Mouse (Mus musculus): Measurements from ENCODE around the gene Ccnjl. TPM values are rescaled to one million over a fixed set of nuclear protein-coding genes. Genes with fewer than 3 reads are reported as not detected.
A peak's percentile ranks its signal among the peaks of the same experiment; 100 is the strongest.

Ccnjl gene
- polyA plus RNA-seq, 1 experiment from 2014 or later: 34.8 TPM

- H3K4me3 ChIP-seq: no peak overlapping the region
- H3K9me3 ChIP-seq: no peaks in the 10 kb centered on the region
- peaks cover 87% of the 10 kb centered on the region for H3K36me3 ChIP-seq (replicated peaks)
- H3K27ac ChIP-seq: no peak overlapping the region
- H3K4me1 ChIP-seq: peaks cover 54% of the 10 kb centered on the region
- no peak for DNase-seq (ENCODE audit: extremely low spot score, low spot score)
- H3K27me3 ChIP-seq (ENCODE audit: poor library complexity, severe bottlenecking): no peaks in the 10 kb centered on the region
- WGBS: 81% methylated on average over 6 of the region's 6 CpGs
Observed at GRCm38 (mm10) chr11:43537074-43537473, 8.5 kb downstream of the Ccnjl start.

- Histone ChIP-seq H3K9me3 (no peaks in the 10 kb centered on the region), H3K4me3 (no peak overlapping the region; the same call in 1 of the 2 replicates), H3K4me1 (peaks cover 60% of the 10 kb centered on the region), H3K27me3 (ENCODE audit: poor library complexity, severe bottlenecking) (no peaks in the 10 kb centered on the region), H3K36me3 (replicated peaks) (peaks cover 87% of the 10 kb centered on the region), H3K27ac (peak overlapping the region; percentile 72)
- 15% methylated on average over 6 of the region's 6 CpGs for WGBS
- DNase-seq (ENCODE audit: extremely low spot score, low spot score): peak; percentile 33
Observed at GRCm38 (mm10) chr11:43539863-43540262, 11.3 kb downstream of the Ccnjl start.

- no peaks in the 10 kb centered on the region for H3K27me3 ChIP-seq (ENCODE audit: poor library complexity, severe bottlenecking)
- DNase-seq (ENCODE audit: extremely low spot score, low spot score): no peak
- no peaks in the 10 kb centered on the region for H3K9me3 ChIP-seq
- peaks cover 78% of the 10 kb centered on the region for H3K4me1 ChIP-seq
- H3K36me3 ChIP-seq (replicated peaks): peaks cover 62% of the 10 kb centered on the region
- H3K4me3 ChIP-seq: no peak overlapping the region
- no peak overlapping the region for H3K27ac ChIP-seq
- 89% methylated on average over 15 of the region's 15 CpGs for WGBS
Observed at GRCm38 (mm10) chr11:43543711-43544466, 15.3 kb downstream of the Ccnjl start.

- DNase-seq (ENCODE audit: extremely low spot score, low spot score): no peak
- no peak overlapping the region for H3K4me3 ChIP-seq
- H3K9me3 ChIP-seq: no peaks in the 10 kb centered on the region
- no peaks in the 10 kb centered on the region for H3K27me3 ChIP-seq (ENCODE audit: poor library complexity, severe bottlenecking)
- H3K4me1 ChIP-seq: peaks cover 78% of the 10 kb centered on the region
- H3K36me3 ChIP-seq (replicated peaks): peaks cover 58% of the 10 kb centered on the region
- 90% methylated on average over 7 of the region's 7 CpGs for WGBS
- no peak overlapping the region for H3K27ac ChIP-seq
Observed at GRCm38 (mm10) chr11:43544819-43545218, 16.2 kb downstream of the Ccnjl start.

DNA sequence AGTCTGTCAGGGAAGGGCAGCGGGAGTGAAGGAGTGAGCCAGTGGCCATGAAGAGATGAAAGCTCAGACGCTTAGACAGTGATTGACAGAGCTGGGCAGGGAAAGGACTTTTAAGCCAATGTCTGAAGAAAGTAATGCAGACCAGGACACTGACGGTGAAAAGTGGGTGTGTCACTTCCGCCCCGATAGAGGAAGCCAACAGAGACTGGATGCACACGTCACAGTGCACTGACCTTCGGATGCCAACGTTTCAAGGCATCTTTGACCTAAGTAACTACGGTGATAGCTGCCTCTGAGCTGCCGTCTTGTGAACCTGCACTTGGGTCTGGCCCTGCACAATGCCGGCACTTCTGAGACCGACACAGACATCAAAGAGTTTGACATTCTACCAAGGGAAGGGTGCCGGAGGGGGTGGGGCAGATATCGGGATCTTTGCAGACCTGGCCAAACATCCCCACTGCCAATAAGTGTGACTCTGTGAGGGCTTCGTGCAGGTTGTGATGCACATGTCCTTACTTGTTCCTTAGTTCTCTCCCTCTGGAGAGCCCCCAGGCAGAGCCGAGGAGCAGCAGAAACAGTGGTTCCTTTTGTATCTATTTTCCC lies 17.4 kb downstream of the Ccnjl start:
- Histone ChIP-seq H3K4me3 (no peak overlapping the region), H3K27me3 (ENCODE audit: poor library complexity, severe bottlenecking) (no peaks in the 10 kb centered on the region; the same call in 1 of the 2 replicates), H3K4me1 (peaks cover 77% of the 10 kb centered on the region), H3K36me3 (replicated peaks) (peaks cover 57% of the 10 kb centered on the region), H3K27ac (peak overlapping the region; percentile 78), H3K9me3 (no peaks in the 10 kb centered on the region)
- no peak for DNase-seq (ENCODE audit: extremely low spot score, low spot score)
- WGBS: 30% methylated on average over 16 of the region's 16 CpGs

GRCm38 (mm10) chr11:43546678-43547077 lies 18.1 kb downstream of the Ccnjl start:
- Histone ChIP-seq H3K27ac (peak overlapping the region; percentile 78), H3K4me1 (peaks cover 77% of the 10 kb centered on the region), H3K9me3 (no peaks in the 10 kb centered on the region), H3K36me3 (replicated peaks) (peaks cover 57% of the 10 kb centered on the region), H3K27me3 (ENCODE audit: poor library complexity, severe bottlenecking) (no peaks in the 10 kb centered on the region; the same call in 1 of the 2 replicates), H3K4me3 (no peak overlapping the region)
- WGBS: 11% methylated on average over 4 of the region's 4 CpGs
- DNase-seq (ENCODE audit: extremely low spot score, low spot score): peak; percentile 52

GRCm38 (mm10) chr11:43548148-43548547 lies 19.6 kb downstream of the Ccnjl start:
- H3K9me3 ChIP-seq: no peaks in the 10 kb centered on the region
- peak overlapping the region; percentile 11 for H3K4me3 ChIP-seq
- DNase-seq (ENCODE audit: extremely low spot score, low spot score): peak; percentile 72
- peak overlapping the region; percentile 85 for H3K27ac ChIP-seq
- peaks cover 85% of the 10 kb centered on the region for H3K4me1 ChIP-seq
- H3K27me3 ChIP-seq (ENCODE audit: poor library complexity, severe bottlenecking): no peaks in the 10 kb centered on the region; the same call in 1 of the 2 replicates
- peaks cover 47% of the 10 kb centered on the region for H3K36me3 ChIP-seq (replicated peaks)
- WGBS: 4% methylated on average over 7 of the region's 7 CpGs

- peak overlapping the region; percentile 85 for H3K27ac ChIP-seq
- H3K9me3 ChIP-seq: no peaks in the 10 kb centered on the region
- no peaks in the 10 kb centered on the region; the same call in 1 of the 2 replicates for H3K27me3 ChIP-seq (ENCODE audit: poor library complexity, severe bottlenecking)
- peaks cover 87% of the 10 kb centered on the region for H3K4me1 ChIP-seq
- no peak for DNase-seq (ENCODE audit: extremely low spot score, low spot score)
- H3K36me3 ChIP-seq (replicated peaks): peaks cover 40% of the 10 kb centered on the region
- H3K4me3 ChIP-seq: peak overlapping the region; percentile 11; the same call in 1 of the 2 replicates
- 55% methylated on average over 12 of the region's 12 CpGs for WGBS
Observed at GRCm38 (mm10) chr11:43548657-43549435, 20.3 kb downstream of the Ccnjl start.

DNA sequence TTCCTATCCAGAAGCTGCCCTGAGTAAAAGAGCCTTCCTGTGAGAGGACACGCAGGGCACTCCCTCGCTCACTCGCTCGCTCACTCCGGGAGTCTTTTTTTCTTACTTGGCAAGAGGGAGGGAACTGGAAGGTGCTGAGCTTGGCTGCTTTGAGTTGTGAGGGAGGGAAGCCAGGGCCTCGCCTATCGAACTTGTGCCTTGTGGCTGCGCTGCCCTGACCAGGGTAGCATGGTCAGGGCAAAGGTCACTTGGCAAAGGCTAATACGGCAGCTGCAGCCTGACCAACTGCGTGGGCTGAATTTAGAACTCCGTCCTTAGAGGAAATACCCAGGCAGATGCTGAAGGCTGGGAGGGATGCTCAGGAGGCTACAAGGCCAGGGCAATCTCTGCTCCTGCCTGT lies 21.1 kb downstream of the Ccnjl start:
- Histone ChIP-seq H3K36me3 (replicated peaks) (peaks cover 40% of the 10 kb centered on the region), H3K27me3 (ENCODE audit: poor library complexity, severe bottlenecking) (no peaks in the 10 kb centered on the region; the same call in 1 of the 2 replicates), H3K9me3 (no peaks in the 10 kb centered on the region), H3K4me1 (peaks cover 87% of the 10 kb centered on the region), H3K4me3 (no peak overlapping the region), H3K27ac (peak overlapping the region; percentile 85)
- no peak for DNase-seq (ENCODE audit: extremely low spot score, low spot score)
- 47% methylated on average over 11 of the region's 11 CpGs for WGBS

- 87% methylated on average over 3 of the region's 3 CpGs for WGBS
- peaks cover 46% of the 10 kb centered on the region for H3K36me3 ChIP-seq (replicated peaks)
Observed at GRCm38 (mm10) chr11:43551756-43552155, 23.2 kb downstream of the Ccnjl start.

GRCm38 (mm10) chr11:43552675-43553074 lies 24.1 kb downstream of the Ccnjl start:
- Histone ChIP-seq H3K4me3 (no peak overlapping the region), H3K27me3 (ENCODE audit: poor library complexity, severe bottlenecking) (no peaks in the 10 kb centered on the region; the same call in 1 of the 2 replicates), H3K27ac (no peak overlapping the region), H3K9me3 (no peaks in the 10 kb centered on the region), H3K36me3 (replicated peaks) (peaks cover 50% of the 10 kb centered on the region), H3K4me1 (peaks cover 57% of the 10 kb centered on the region)
- DNase-seq (ENCODE audit: extremely low spot score, low spot score): no peak
- 63% methylated on average over 6 of the region's 6 CpGs for WGBS

More at GRCm38 (mm10) chr11:43551756-43552155, 23.2 kb downstream of the Ccnjl start:
- no peaks in the 10 kb centered on the region for H3K9me3 ChIP-seq
- H3K4me3 ChIP-seq: no peak overlapping the region
- DNase-seq (ENCODE audit: extremely low spot score, low spot score): no peak
- peaks cover 67% of the 10 kb centered on the region for H3K4me1 ChIP-seq
- no peak overlapping the region for H3K27ac ChIP-seq
- no peaks in the 10 kb centered on the region; the same call in 1 of the 2 replicates for H3K27me3 ChIP-seq (ENCODE audit: poor library complexity, severe bottlenecking)

DNA sequence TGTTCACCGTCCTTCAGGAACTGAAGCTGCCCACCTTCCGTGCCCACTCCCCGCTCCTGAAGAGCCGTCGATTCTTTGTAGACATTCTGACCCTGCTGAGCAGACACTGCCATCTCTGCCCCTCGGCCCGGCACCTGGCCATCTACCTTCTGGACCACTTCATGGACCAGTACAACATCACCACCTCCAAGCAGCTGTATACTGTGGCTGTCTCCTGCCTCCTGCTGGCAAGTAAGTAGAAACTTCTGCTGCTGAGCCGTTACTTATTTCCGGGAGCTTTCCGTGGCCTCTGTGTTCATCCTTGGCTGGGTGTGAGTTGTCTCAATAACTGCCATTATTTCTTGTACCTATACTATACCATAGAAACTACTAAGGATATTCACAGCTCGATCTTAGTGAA lies 28.0 kb downstream of the Ccnjl start:
- Histone ChIP-seq H3K27ac (no peak overlapping the region), H3K36me3 (replicated peaks) (peaks cover 76% of the 10 kb centered on the region), H3K27me3 (ENCODE audit: poor library complexity, severe bottlenecking) (no peaks in the 10 kb centered on the region), H3K4me3 (no peak overlapping the region), H3K4me1 (peaks cover 52% of the 10 kb centered on the region), H3K9me3 (no peaks in the 10 kb centered on the region)
- DNase-seq (ENCODE audit: extremely low spot score, low spot score): no peak
- WGBS: 88% methylated on average over 11 of the region's 11 CpGs
